Mouse (Mus musculus): ENCODE results near the gene Prr13. TPM values are rescaled to one million over a fixed set of nuclear protein-coding genes. Genes with fewer than 3 reads are reported as not detected.
A peak's percentile ranks its signal among the peaks of the same experiment; 100 is the strongest.

The Prr13 gene
- 89.4 and 93.7 TPM in 2 replicates for polyA plus RNA-seq (2015; fragmentation: Nextera tagmentation; extraction: Ambion mirVana)

DNA sequence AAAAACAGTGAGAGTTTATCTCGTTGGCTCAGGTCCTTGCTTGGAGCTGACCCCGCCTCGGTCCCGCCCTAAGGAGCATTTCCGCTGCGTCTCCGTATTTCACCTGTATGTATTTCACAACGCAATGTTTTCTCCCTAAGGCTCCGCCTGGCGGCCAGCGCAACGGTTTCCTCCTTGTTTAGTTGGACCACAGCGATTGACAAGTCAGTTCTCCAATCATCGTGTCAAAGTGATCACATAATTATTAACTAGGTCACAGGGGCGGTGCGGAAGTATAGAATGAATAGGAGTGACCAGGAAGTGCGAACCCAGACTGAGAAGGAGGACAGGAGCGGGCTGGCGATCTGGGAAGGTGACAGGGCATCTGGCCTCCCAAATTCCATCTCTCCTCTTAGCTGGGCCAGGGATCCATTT is at the start of gene Prr13:
Gene Prr13 (plus strand): TSS at position 125 of the 414 bp plus-strand sequence.
- Histone ChIP-seq H3K36me3 (peaks cover 8% of the 10 kb centered on the region), H3K9me3 (replicated peaks) (no peaks in the 10 kb centered on the region), H3K4me3 (replicated peaks) (peak within 1 kb of the TSS; percentile 51), H3K4me1 (peaks cover 19% of the 10 kb centered on the region), H3K4me2 (replicated peaks) (peak within 1 kb of the TSS; percentile 56), H3K9ac (peak within 1 kb of the TSS; percentile 27), H3K27me3 (no peaks in the 10 kb centered on the region), H3K27ac (replicated peaks) (peak within 1 kb of the TSS; percentile 12; the same call in 1 of the 2 replicates)
- WGBS, result under 1% methylated on average over 19 of the region's 19 CpGs
- peak; percentile 83 for ATAC-seq (ENCODE audit: insufficient number of reproducible peaks, low FRiP score, low TSS enrichment, low read depth)

DNA sequence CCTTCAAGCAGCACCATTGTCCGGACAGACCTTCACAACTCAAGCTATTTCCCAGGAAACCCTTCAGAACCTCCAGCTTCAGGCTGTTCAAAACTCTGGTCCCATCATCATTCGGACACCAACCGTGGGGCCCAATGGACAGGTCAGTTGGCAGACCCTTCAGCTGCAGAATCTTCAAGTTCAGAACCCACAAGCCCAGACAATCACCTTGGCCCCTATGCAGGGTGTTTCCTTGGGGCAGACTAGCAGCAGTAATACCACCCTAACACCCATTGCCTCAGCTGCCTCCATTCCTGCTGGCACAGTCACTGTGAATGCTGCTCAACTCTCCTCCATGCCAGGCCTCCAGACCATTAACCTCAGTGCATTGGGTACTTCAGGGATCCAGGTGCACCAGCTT is 49.5 kb upstream of the Prr13 start:
- H3K27ac ChIP-seq (replicated peaks), result no peak overlapping the region
- peaks cover 49% of the 10 kb centered on the region for H3K36me3 ChIP-seq
- no peak for ATAC-seq (ENCODE audit: insufficient number of reproducible peaks, low FRiP score, low TSS enrichment, low read depth)
- H3K4me2 ChIP-seq (replicated peaks), result peak overlapping the region; percentile 27
- no peak overlapping the region for H3K4me3 ChIP-seq (replicated peaks)
- WGBS, result 92% methylated on average over 3 of the region's 3 CpGs
- no peak overlapping the region for H3K9ac ChIP-seq
- no peaks in the 10 kb centered on the region for H3K9me3 ChIP-seq (replicated peaks)
- H3K27me3 ChIP-seq, result no peaks in the 10 kb centered on the region
- peaks cover 52% of the 10 kb centered on the region for H3K4me1 ChIP-seq

DNA sequence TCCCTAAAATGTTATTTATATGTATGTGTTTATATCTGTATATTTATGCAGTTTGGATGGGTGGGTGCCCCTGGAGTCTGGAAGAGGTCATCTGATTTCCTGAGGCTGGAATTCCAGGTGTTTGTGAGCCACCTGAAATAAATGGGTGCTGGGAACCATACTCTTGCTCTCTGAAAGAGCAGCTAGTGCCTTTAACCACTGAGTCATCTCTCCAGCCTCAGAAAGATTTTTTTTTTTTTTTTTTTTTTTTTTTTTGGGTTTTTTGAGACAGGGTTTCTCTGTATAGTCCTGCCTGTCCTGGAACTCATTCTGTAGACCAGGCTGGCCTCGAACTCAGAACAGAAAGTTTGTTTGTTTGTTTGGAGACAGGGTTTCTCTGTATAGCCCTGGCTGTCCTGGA is 47.8 kb upstream of the Prr13 start:
- no peak overlapping the region for H3K9ac ChIP-seq
- H3K4me3 ChIP-seq (replicated peaks), result no peak overlapping the region
- no peaks in the 10 kb centered on the region for H3K9me3 ChIP-seq (replicated peaks)
- peaks cover 47% of the 10 kb centered on the region for H3K4me1 ChIP-seq
- 95% methylated on average over 1 of the region's 1 CpGs for WGBS
- H3K27me3 ChIP-seq, result no peaks in the 10 kb centered on the region
- no peak overlapping the region for H3K27ac ChIP-seq (replicated peaks)
- no peak for ATAC-seq (ENCODE audit: insufficient number of reproducible peaks, low FRiP score, low TSS enrichment, low read depth)
- H3K4me2 ChIP-seq (replicated peaks), result no peak overlapping the region; the same call in 1 of the 2 replicates
- H3K36me3 ChIP-seq, result peaks cover 57% of the 10 kb centered on the region

DNA sequence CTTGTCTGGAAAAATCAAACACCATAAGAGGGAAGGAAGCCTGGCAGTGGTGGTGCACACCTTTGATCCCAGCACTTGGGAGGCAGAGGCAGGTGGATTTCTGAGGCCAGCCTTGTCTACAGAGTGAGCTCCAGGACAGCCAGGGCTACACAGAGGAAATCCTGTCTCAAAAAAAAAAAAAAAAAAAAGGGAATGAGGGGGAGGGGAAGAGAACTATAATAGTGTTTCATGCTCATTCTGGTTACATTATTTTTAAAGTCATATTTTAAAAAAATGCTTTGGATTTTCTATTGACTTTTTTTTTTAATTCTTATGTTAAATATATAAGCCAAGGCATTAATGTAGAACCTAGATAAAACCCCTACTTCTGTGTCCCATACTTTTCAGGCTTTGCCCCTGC is 45.1 kb upstream of the Prr13 start:
- Histone ChIP-seq H3K4me3 (replicated peaks) (no peak overlapping the region), H3K9me3 (replicated peaks) (no peaks in the 10 kb centered on the region), H3K4me2 (replicated peaks) (no peak overlapping the region), H3K27me3 (no peaks in the 10 kb centered on the region), H3K27ac (replicated peaks) (no peak overlapping the region), H3K36me3 (peaks cover 47% of the 10 kb centered on the region), H3K4me1 (peaks cover 29% of the 10 kb centered on the region), H3K9ac (no peak overlapping the region)
- no peak for ATAC-seq (ENCODE audit: insufficient number of reproducible peaks, low FRiP score, low TSS enrichment, low read depth)

DNA sequence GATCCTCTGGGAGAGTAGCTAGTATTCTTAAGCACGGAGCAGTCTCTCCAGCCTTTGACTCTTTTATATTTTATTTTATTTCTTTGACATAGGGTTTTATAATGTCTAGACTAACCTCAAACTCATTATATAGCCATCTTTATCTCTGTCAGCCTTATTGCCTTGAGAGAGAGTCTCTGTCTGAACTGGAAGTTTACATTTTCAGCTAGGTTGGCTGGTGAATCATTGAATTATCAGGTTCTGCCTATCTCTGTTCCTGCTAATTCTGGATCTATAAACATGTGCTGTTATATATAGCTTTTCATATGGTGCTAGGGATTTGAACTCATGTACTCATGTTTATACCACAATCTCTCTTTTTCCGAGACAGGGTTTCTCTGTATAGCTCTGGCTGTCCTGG is 41.3 kb upstream of the Prr13 start:
- WGBS, result 91% methylated on average over 2 of the region's 2 CpGs
- no peak for ATAC-seq (ENCODE audit: insufficient number of reproducible peaks, low FRiP score, low TSS enrichment, low read depth)
- H3K9me3 ChIP-seq (replicated peaks), result no peaks in the 10 kb centered on the region
- no peak overlapping the region for H3K4me3 ChIP-seq (replicated peaks)
- H3K27me3 ChIP-seq, result no peaks in the 10 kb centered on the region
- peaks cover 29% of the 10 kb centered on the region for H3K36me3 ChIP-seq
- H3K9ac ChIP-seq, result no peak overlapping the region
- no peak overlapping the region for H3K4me2 ChIP-seq (replicated peaks)
- 0 out of 2 replicates have a peak, but pooled peaks cover 2% of the 10 kb centered on the region for H3K4me1 ChIP-seq
- H3K27ac ChIP-seq (replicated peaks), result no peak overlapping the region

DNA sequence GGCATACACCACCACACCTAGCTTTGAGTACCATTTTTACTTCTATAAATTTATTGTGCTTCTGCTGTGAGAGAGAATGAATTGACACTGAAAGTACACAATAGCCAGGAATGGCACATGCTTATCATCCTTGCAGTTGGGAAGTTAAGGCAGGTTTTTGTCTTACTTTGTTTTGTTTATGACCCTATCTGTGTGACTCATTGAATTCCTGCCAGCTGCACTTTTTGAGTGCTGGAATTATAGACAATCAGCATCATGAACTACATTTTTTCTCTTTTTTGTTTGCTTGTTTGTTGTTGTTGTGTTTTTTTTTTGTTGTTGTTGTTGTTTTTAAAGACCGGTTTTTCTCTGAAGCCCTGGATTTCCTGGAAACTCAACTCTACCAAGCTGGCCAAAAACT is 37.8 kb upstream of the Prr13 start:
- peaks cover 32% of the 10 kb centered on the region for H3K36me3 ChIP-seq
- no peak overlapping the region for H3K9ac ChIP-seq
- no peak for ATAC-seq (ENCODE audit: insufficient number of reproducible peaks, low FRiP score, low TSS enrichment, low read depth)
- no peak overlapping the region for H3K4me3 ChIP-seq (replicated peaks)
- 55% methylated on average over 1 of the region's 1 CpGs for WGBS
- no peaks in the 10 kb centered on the region for H3K27me3 ChIP-seq
- H3K9me3 ChIP-seq (replicated peaks), result no peaks in the 10 kb centered on the region
- H3K27ac ChIP-seq (replicated peaks), result no peak overlapping the region
- no peaks in the 10 kb centered on the region for H3K4me1 ChIP-seq
- H3K4me2 ChIP-seq (replicated peaks), result no peak overlapping the region

DNA sequence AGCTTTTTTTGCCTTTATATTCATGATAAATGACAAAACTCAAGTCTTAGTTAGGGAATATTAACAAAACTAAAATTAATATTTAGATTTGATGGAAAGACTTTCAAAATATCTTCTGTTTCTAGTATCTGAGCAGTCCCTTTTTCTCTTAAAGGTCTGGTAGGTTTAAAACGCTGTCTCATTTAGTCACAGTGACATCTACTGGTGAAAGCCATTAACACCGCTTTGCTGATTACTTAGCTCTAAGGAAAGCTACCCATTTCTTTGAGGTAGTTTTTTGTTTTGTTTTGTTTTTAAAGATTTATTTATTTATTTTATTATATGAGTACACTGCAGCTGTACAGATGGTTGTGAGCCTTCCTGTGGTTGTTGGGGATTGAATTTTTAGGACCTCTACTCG is 37.4 kb upstream of the Prr13 start:
- no peak overlapping the region for H3K27ac ChIP-seq (replicated peaks)
- peaks cover 36% of the 10 kb centered on the region for H3K36me3 ChIP-seq
- ATAC-seq (ENCODE audit: insufficient number of reproducible peaks, low FRiP score, low TSS enrichment, low read depth), result no peak
- H3K4me1 ChIP-seq, result no peaks in the 10 kb centered on the region
- H3K4me3 ChIP-seq (replicated peaks), result no peak overlapping the region
- 54% methylated on average over 3 of the region's 3 CpGs for WGBS
- H3K4me2 ChIP-seq (replicated peaks), result no peak overlapping the region
- H3K9ac ChIP-seq, result no peak overlapping the region
- H3K27me3 ChIP-seq, result no peaks in the 10 kb centered on the region
- H3K9me3 ChIP-seq (replicated peaks), result no peaks in the 10 kb centered on the region

DNA sequence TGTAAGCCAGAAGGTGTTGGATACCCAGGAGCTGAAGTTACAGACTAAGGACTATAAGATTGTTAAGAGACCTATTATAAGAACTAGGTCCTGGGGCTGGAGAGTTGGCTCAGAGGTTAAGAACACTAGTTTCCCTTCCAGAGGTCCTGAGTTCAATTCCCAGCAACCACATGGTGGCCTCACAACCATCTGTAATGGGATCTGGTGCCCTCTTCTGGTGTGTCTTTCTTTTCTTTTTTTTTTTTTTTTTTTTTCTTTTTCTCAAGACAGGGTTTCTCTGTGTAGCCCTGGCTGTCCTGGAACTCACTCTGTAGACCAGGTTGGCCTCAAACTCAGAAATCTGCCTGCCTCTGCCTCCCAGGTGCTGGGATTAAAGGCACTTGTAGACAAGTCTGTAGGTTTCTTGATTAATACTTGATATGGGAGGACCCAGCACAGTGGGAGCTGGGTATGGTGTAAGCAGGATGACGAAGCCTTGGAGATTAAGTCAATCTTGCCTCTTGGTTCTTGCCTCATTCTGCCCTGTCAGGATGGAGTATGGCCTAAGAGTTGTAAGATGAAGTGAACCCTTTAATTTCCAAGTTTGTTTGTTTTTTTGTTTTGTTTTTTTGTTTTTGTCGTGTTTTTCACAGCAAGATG is 35.1 kb upstream of the Prr13 start:
- H3K36me3 ChIP-seq, result peaks cover 56% of the 10 kb centered on the region
- ATAC-seq (ENCODE audit: insufficient number of reproducible peaks, low FRiP score, low TSS enrichment, low read depth), result no peak
- no peaks in the 10 kb centered on the region for H3K9me3 ChIP-seq (replicated peaks)
- H3K4me1 ChIP-seq, result no peaks in the 10 kb centered on the region
- H3K4me2 ChIP-seq (replicated peaks), result no peak overlapping the region
- no peak overlapping the region for H3K9ac ChIP-seq
- no peak overlapping the region for H3K27ac ChIP-seq (replicated peaks)
- H3K27me3 ChIP-seq, result no peaks in the 10 kb centered on the region
- WGBS, result 94% methylated on average over 2 of the region's 2 CpGs
- no peak overlapping the region for H3K4me3 ChIP-seq (replicated peaks)

DNA sequence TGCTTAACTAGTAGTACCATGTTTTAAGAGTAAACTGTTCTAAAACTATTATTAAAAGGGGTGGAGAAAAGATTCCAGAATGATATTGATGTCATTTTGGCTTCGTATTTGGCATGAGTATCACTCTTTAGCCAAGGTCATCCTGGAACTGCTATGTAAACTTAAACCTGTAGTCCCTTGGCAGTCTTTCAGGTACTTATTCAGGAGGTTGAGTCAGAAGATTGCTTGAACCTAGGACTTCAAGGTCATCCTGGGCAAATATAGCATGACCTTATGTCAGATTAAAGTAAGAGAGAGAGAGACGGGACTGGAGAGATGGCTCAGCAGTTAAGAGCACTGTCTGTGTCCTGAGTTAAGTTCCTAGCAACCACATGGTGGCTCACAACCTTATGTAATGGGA is 34.2 kb upstream of the Prr13 start:
- no peaks in the 10 kb centered on the region for H3K9me3 ChIP-seq (replicated peaks)
- H3K4me1 ChIP-seq, result no peaks in the 10 kb centered on the region
- no peak overlapping the region for H3K9ac ChIP-seq
- 90% methylated on average over 2 of the region's 2 CpGs for WGBS
- peaks cover 56% of the 10 kb centered on the region for H3K36me3 ChIP-seq
- no peak overlapping the region for H3K4me2 ChIP-seq (replicated peaks)
- H3K27ac ChIP-seq (replicated peaks), result no peak overlapping the region
- ATAC-seq (ENCODE audit: insufficient number of reproducible peaks, low FRiP score, low TSS enrichment, low read depth), result no peak
- no peak overlapping the region for H3K4me3 ChIP-seq (replicated peaks)
- no peaks in the 10 kb centered on the region for H3K27me3 ChIP-seq

DNA sequence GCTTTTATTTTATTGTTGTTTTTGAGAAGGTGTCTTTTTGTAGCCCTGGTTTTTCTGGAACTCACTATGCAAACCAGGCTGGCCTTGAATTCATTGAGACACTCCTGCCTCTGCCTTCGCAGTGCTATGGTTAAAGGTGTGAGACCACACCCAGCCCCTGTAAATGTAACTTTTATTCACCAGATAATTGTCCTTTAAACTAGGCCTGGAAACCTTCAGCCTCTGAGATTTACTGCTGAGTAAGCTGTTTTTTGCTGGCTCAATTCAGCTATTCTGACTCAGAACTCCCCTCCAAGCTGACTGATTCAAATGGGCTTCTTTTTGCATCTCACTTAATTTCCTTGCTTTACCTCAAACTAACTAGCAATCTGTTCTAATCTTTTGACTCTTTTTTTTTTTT is 31.9 kb upstream of the Prr13 start:
- 98% methylated on average over 1 of the region's 1 CpGs for WGBS
- H3K4me1 ChIP-seq, result no peaks in the 10 kb centered on the region
- H3K4me2 ChIP-seq (replicated peaks), result no peak overlapping the region
- H3K27ac ChIP-seq (replicated peaks), result no peak overlapping the region
- H3K9me3 ChIP-seq (replicated peaks), result no peaks in the 10 kb centered on the region
- no peak overlapping the region for H3K9ac ChIP-seq
- ATAC-seq (ENCODE audit: insufficient number of reproducible peaks, low FRiP score, low TSS enrichment, low read depth), result no peak
- H3K4me3 ChIP-seq (replicated peaks), result no peak overlapping the region
- no peaks in the 10 kb centered on the region for H3K27me3 ChIP-seq
- H3K36me3 ChIP-seq, result peaks cover 77% of the 10 kb centered on the region

DNA sequence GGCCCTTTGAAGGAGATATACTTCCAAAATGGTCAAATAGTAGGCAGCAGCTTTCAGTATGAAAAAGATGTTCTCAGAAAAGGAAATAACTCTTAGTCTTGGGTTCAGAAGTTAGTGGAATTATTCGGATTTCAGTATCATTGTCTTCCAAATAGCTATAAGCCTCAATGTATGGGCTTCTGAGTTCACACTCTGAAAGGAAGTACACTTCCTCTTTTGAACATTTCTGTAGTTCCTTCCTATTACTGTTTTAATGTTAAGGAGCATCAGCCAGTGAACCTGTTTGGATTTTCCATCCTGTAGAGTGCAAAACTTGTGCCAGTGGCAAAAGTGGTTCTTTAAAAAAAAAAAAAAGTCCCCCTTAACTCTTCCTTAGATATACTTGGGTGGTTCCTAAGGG is 26.8 kb upstream of the Prr13 start:
- no peaks in the 10 kb centered on the region for H3K9me3 ChIP-seq (replicated peaks)
- ATAC-seq (ENCODE audit: insufficient number of reproducible peaks, low FRiP score, low TSS enrichment, low read depth), result no peak
- H3K27me3 ChIP-seq, result no peaks in the 10 kb centered on the region
- H3K9ac ChIP-seq, result no peak overlapping the region
- no peak overlapping the region for H3K4me3 ChIP-seq (replicated peaks)
- 84% methylated on average over 1 of the region's 1 CpGs for WGBS
- H3K4me2 ChIP-seq (replicated peaks), result no peak overlapping the region
- no peak overlapping the region for H3K27ac ChIP-seq (replicated peaks)
- no peaks in the 10 kb centered on the region for H3K4me1 ChIP-seq
- H3K36me3 ChIP-seq, result peaks cover 79% of the 10 kb centered on the region

DNA sequence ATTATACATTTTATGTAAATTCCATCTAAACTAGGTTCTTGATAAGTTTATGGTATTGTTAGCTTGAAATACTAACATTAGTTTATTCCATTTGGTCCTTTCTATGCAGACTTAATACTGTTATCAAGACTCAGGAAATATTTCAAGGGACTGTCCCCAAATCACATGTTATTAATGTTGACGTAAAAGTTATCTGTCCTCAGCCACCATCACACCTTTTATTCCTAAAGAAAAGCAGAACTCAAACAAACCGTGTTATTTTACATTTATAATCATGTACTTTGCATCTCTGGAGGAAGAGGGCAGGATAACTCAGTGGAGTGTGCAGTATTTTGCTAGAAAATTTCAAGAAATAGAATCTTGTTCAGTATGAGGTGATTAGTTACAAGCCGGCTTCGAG is 25.7 kb upstream of the Prr13 start:
- Histone ChIP-seq H3K27ac (replicated peaks) (no peak overlapping the region), H3K4me3 (replicated peaks) (no peak overlapping the region), H3K4me2 (replicated peaks) (no peak overlapping the region), H3K36me3 (peaks cover 69% of the 10 kb centered on the region), H3K9me3 (replicated peaks) (no peaks in the 10 kb centered on the region), H3K9ac (no peak overlapping the region), H3K4me1 (no peaks in the 10 kb centered on the region), H3K27me3 (no peaks in the 10 kb centered on the region)
- ATAC-seq (ENCODE audit: insufficient number of reproducible peaks, low FRiP score, low TSS enrichment, low read depth), result no peak
- 93% methylated on average over 4 of the region's 4 CpGs for WGBS

Measured in embryonic facial prominence, embryonic 15.5 days (tissue).